Mouse (Mus musculus) liver, embryonic 14.5 days (tissue): ENCODE measurements around the gene RPS10-NUDT3.

ENCODE experiments used
- CTCF ChIP-seq: IDR thresholded peaks from 2 replicates; pipeline ENCODE4 v1.5.1; 2016; ENCODE audit warnings: antibody characterized with exemption, low read depth, control low read depth
- EP300 ChIP-seq: IDR thresholded peaks from 2 replicates; pipeline ENCODE4 v1.6.1; 2016; ENCODE audit warnings: antibody characterized with exemption, low read depth

GRCm38 (mm10) chr17:27658767-27659166 lies 23.7 kb upstream of the RPS10-NUDT3 start:
- TF ChIP-seq CTCF (no peak), EP300 (no peak)
